Mouse (Mus musculus) ES-Bruce4 (cell line): Measurements from ENCODE around the gene Kat6b.

Source experiments
- CTCF ChIP-seq: IDR thresholded peaks from one replicate; pipeline ENCODE4 v1.8.1; 2011; ENCODE audit warnings: low read depth, low read length
- EP300 ChIP-seq: IDR thresholded peaks from 2 replicates; pipeline ENCODE4 v1.6.1; 2011; ENCODE audit warnings: low read depth, low read length; ENCODE audit not compliant: insufficient read depth
- POLR2A ChIP-seq: IDR thresholded peaks from one replicate; pipeline ENCODE4 v1.8.1; 2011; ENCODE audit warnings: low read length; ENCODE audit not compliant: insufficient read depth

GRCm38 (mm10) chr14:21452581-21452980 is 28.7 kb upstream of the Kat6b start:
- no peak for TF ChIP-seq EP300
- no peak for TF ChIP-seq CTCF
- no peak for TF ChIP-seq POLR2A
